Mouse (Mus musculus): ENCODE data around the gene Dna2. TPM values are rescaled to one million over a fixed set of nuclear protein-coding genes. Genes with fewer than 3 reads are reported as not detected.
"Not testable (repeated sequence)": the region's sequence is repeated elsewhere in the genome, so short reads cannot be mapped to it uniquely, and the experiment has no call there.

Gene Dna2
- total RNA-seq (2015) = 42.7 and 47.7 TPM in 2 replicates
- 49.9 and 53.8 TPM in 2 replicates for total RNA-seq (2017)

DNA sequence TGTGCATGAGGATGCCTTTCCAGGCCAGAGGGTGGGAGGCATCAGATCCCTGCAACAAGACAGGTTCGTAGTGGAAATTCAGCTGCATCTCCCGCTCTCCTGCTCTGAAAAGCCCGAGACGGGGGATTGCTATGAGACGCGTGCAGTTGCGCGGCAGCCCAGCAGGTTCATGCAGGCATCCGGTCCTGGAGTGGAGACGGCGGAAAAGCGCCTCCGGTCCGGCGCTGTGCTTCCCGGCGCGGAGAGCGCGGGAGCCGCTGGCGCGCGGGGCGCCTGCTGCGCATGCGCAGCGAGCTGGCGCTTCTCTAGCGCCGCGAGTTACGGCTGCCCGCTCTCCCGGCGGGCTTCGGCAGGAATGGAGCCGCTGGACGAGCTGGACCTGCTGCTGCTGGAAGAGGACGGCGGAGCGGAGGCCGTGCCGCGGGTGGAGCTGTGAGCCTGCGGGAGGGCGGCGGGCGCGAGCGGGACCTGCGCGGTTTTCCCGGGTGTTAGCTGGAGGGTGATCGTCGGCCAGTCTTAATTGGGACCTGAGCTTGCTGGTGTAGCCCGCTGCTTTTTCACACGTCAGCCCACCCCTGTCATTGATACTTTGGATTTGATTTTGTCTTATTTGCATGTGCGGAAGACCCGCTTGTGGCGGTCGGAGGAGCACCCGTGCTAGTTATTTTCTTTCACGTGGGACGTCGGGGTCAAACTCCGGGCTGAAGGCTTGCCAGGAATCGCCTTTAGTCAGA lies at the start of gene Dna2:
Dna2 (plus strand) TSS at position 289 of the 734 bp plus-strand sequence.
- ATAC-seq (replicated peaks; ENCODE audit: poor library complexity) = peak; percentile 68

GRCm38 (mm10) chr10:62897437-62897836 lies 49.4 kb upstream of the Dna2 start:
- no peak for ATAC-seq (replicated peaks; ENCODE audit: poor library complexity)

DNA sequence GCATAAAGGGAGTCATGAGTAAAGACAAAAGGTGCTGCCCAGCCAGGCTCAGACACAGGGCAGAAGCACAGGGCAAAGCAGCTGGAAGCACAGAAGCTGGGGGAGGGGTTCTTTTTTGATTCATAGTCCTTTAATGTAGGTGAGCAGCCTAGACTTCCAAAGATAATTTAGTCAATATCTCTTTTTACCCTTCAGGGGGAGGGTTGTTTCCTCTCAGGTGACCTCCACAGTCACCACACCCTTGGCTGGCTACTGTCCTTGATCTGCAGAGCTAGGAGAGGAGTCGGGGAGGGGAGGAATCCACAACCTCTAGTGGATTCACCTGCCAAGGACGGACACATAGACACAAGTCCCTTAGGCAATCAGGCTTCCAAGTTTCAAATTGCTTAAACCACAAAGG lies 48.8 kb upstream of the Dna2 start:
- no peak for ATAC-seq (replicated peaks; ENCODE audit: poor library complexity)

- ATAC-seq (replicated peaks; ENCODE audit: poor library complexity) = no peak
These were observed 46.7 kb upstream of the Dna2 start for GRCm38 (mm10) chr10:62900144-62900543.

- no peak for ATAC-seq (replicated peaks; ENCODE audit: poor library complexity)
These were observed 45.0 kb upstream of the Dna2 start for GRCm38 (mm10) chr10:62901826-62902225.

- no peak for ATAC-seq (replicated peaks; ENCODE audit: poor library complexity)
These were observed 44.0 kb upstream of the Dna2 start for GRCm38 (mm10) chr10:62902829-62903228.

DNA sequence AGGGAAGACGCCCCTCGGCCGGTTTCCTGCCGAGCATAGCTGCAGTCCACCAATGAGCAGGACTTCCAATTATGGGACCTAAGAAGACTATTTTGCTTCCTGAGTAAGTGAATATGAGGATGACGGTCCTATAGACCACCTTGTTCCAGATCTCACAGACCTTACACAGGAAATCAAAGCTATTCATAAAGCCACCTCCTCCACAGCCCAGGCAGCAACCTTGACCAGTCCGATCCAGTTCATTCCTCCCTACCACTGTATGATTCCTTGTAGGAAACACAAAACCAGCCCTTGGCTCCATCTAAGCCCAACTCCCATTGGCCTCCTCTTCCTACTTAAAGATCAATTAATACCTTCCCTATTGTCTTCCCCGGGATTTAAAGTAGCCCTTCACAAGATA lies 40.5 kb upstream of the Dna2 start:
- ATAC-seq (replicated peaks; ENCODE audit: poor library complexity) = no peak

- not testable (repeated sequence) for ATAC-seq (replicated peaks; ENCODE audit: poor library complexity)
These were observed 37.9 kb upstream of the Dna2 start, which contains the start of gene Tet1 for GRCm38 (mm10) chr10:62908896-62909295. Tet1 (minus strand) TSS chr10:62908996.

GRCm38 (mm10) chr10:62911120-62911519 lies 35.7 kb upstream of the Dna2 start:
- no peak for ATAC-seq (replicated peaks; ENCODE audit: poor library complexity)

GRCm38 (mm10) chr10:62918985-62919384 lies 27.8 kb upstream of the Dna2 start:
- peak; percentile 26; the same call in 1 of the 2 replicates for ATAC-seq (replicated peaks; ENCODE audit: poor library complexity)

DNA sequence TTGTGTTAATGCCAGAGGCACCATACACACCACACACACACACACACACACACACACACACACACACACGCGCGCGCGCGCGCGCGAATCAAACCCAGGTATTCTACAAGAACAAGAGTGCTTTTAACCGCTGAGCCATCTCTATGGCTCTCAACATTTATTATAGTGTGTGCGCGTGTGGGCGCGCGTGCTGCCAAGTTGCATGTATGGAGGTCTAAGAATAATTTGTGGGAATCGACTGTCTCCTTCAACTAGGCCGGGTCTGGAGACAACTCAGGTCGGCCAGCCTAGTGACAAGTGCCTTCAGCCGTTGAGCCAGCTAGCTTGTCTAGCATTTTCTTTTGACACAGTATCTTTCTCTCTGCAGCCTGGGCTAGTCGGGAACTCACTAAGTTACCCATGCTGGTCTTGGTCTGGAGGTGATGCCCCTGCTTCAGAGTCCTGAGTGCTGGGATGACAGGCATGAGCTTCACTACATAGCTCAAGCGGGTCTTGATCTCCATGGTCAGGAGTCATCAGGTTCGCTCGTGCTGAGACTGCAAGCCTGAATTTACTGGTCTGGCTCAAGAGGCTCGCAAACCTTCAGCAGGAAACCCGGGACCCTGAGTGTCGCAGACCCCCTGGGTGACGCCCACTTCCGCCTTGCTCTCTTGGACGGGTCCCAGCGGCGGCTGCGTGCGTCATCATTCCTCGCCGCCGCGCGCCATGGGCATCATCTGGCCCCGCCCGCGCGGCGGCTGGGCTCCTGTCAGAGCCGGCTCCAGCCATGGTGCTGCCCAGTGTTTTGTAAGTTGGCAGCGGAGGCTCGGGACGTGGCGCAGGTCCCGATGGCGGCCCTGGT lies 26.7 kb upstream of the Dna2 start, which contains the start of gene Slc25a16:
Slc25a16 (plus strand) TSS at position 709 of the 841 bp plus-strand sequence.
- peak; percentile 95 for ATAC-seq (replicated peaks; ENCODE audit: poor library complexity)

GRCm38 (mm10) chr10:62920766-62921156 lies 26.1 kb upstream of the Dna2 start:
- peak; percentile 6 for ATAC-seq (replicated peaks; ENCODE audit: poor library complexity)

DNA sequence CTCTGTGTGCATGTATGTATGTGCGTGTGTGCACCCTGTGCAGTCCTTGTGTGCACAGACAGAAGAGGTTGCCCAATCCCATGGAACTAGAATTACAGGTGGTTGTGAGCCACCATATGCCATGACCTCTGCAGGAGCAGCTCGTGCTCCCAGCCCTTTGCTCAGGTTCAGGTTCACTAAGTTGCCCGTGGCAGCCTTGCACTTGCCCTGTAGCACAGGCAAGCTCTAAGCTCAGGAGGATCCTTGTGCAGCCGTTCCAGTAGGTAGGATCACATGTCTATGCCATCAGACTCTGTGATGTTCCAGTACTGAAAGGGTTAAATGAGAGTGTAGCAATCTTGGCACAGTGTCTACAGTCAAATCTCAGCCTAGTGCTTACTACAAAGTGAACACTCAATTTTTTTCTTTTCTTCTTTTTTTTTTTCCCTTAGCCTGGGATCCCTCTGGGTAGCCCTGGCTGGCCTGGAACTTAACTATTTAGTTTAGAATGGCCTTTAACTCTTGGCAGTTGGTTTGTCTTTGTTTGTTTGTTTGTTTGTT lies 22.7 kb upstream of the Dna2 start:
- ATAC-seq (replicated peaks; ENCODE audit: poor library complexity) = no peak

- peak; percentile 46; the same call in 1 of the 2 replicates for ATAC-seq (replicated peaks; ENCODE audit: poor library complexity)
These were observed 14.4 kb upstream of the Dna2 start for GRCm38 (mm10) chr10:62932381-62932780.

DNA sequence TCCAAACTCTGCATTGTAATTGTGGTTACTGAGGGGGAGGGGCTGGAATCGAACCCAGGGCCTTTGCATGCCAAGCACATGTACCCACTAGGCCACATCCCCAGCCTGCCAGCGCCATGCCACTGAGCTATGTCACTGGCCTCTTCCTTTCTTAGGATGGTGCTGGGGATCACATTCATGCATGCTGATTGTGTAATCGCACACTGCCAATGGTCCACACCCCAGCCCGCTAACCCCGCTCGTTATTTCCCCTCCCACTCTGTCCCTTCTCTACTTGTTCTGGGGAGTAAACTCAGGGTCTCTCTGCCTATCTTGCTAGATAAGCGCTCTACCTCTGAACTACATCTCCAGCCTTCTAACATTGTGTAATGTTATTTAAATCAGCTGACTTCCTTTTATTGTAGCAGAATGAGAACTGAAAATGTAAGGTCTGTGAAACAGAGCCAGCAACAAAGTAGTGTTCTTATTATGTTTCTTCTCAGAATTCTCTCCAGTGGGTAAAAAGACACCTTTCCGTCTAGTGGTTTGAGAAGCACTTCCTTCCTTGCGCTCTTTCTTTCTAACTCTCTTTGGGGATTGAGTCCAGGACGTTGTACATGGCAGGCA lies 1.7 kb upstream of the Dna2 start:
- peak; percentile 63 for ATAC-seq (replicated peaks; ENCODE audit: poor library complexity)

GRCm38 (mm10) chr10:62948551-62948950 lies 1.7 kb downstream of the Dna2 start:
- peak; percentile 70 for ATAC-seq (replicated peaks; ENCODE audit: poor library complexity)

DNA sequence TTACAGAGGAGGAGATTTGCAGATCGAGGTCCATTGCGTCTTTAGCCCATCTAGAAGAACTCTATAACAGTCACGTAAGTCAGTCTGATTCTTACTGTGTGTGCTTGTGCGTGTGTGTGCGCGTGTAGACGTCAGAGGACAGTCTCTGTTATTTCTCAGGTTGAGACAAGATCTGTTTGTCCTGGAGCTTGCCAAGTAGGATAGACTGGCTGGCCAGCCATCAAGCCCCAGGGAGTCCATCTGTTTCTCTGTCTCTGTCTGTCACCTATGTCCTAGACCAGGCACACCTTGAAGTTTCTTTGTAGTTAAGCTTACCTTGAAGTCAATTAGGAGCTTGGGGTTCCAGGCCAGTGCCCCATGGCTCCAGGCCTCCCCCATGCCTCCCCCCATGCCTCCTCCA lies 17.1 kb downstream of the Dna2 start:
- ATAC-seq (replicated peaks; ENCODE audit: poor library complexity) = no peak

- no peak for ATAC-seq (replicated peaks; ENCODE audit: poor library complexity)
These were observed 19.0 kb downstream of the Dna2 start for GRCm38 (mm10) chr10:62965796-62966195.

- no peak for ATAC-seq (replicated peaks; ENCODE audit: poor library complexity)
These were observed 19.5 kb downstream of the Dna2 start for GRCm38 (mm10) chr10:62966291-62966690.

DNA sequence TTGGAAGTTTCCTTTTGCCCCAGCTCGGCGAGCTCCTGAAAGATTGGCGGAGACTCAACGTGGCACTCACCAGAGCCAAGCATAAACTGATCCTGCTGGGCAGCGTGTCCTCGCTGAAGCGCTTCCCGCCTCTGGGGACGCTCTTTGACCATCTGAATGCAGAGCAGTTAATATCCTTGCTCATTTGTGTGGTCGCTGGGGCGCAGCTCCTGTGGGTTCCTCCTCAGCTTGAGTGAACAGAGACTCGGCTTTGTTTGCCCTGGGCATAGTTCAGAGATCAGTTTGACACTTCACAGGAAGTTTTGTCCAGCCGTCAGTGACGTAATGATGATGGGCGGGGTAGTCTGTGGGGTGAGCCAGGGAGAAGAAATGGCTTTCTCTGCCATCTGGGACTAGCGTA lies 25.0 kb downstream of the Dna2 start:
- ATAC-seq (replicated peaks; ENCODE audit: poor library complexity) = no peak

GRCm38 (mm10) chr10:62979667-62980038 lies 32.8 kb downstream of the Dna2 start:
- no peak for ATAC-seq (replicated peaks; ENCODE audit: poor library complexity)

Measured in megakaryocyte progenitor cell, adult 5-6 weeks (primary cell).